Mouse (Mus musculus) MEL (cell line): ENCODE results near the gene Ankrd28. TPM values are rescaled to one million over a fixed set of nuclear protein-coding genes. Genes with fewer than 3 reads are reported as not detected.
A peak's percentile ranks its signal among the peaks of the same experiment; 100 is the strongest.

Experiments
- DNase-seq: peaks from one replicate; pipeline ENCODE4 v3.0.0; 2011; ENCODE audit warnings: low read depth, low spot score
- H3K27ac ChIP-seq: 2 replicates; pipeline ENCODE4 v1.5.1; 2012; ENCODE audit warnings: low read depth, mild to moderate bottlenecking, control low read depth, low read length, moderate library complexity; ENCODE audit not compliant: control insufficient read depth
- H3K27me3 ChIP-seq, 2 experiments: fragments of 150-350 bp in 1 of 2; sonication (generic) in 1 of 2; 2 replicates each; pipeline ENCODE4 v1.6.1; 2012; ENCODE audit warnings: low read length in 2 of 2, mild to moderate bottlenecking in 2 of 2, improper control_type of control experiment in 1 of 2, moderate library complexity in 1 of 2; ENCODE audit not compliant: insufficient read depth in 2 of 2, control insufficient read depth in 1 of 2
- H3K36me3 ChIP-seq, 2 experiments: 2 replicates each; pipeline ENCODE4 v1.6.1; 2012 to 2014; ENCODE audit warnings: low read length in 2 of 2, improper control_type of control experiment in 1 of 2, inconsistent platforms in 1 of 2, mild to moderate bottlenecking in 1 of 2; ENCODE audit not compliant: insufficient read depth in 2 of 2, control insufficient read depth in 1 of 2
- H3K4me1 ChIP-seq, 2 experiments: fragments of 150-350 bp in 1 of 2; sonication (generic) in 1 of 2; 2 replicates each; pipeline ENCODE4 v1.6.1; 2012; ENCODE audit warnings: low read length in 2 of 2, improper control_type of control experiment in 1 of 2, mild to moderate bottlenecking in 1 of 2; ENCODE audit not compliant: insufficient read depth in 2 of 2, control insufficient read depth in 1 of 2
- H3K4me3 ChIP-seq, 2 experiments: fragments of 150-350 bp in 1 of 2; sonication (generic) in 1 of 2; 2 replicates each; pipeline ENCODE4 v1.5.1; 2012; ENCODE audit warnings: low read depth in 2 of 2, low read length in 2 of 2, mild to moderate bottlenecking in 2 of 2, moderate library complexity in 2 of 2, control low read depth in 1 of 2, improper control_type of control experiment in 1 of 2; ENCODE audit not compliant: control insufficient read depth in 1 of 2, insufficient read depth in 1 of 2
- H3K79me2 ChIP-seq: 2 replicates; pipeline ENCODE4 v1.6.1; 2012; ENCODE audit warnings: mild to moderate bottlenecking, low read length, moderate library complexity; ENCODE audit not compliant: control insufficient read depth, poor library complexity, insufficient read depth
- H3K9ac ChIP-seq: 2 replicates; pipeline ENCODE4 v1.6.1; 2012; ENCODE audit warnings: low read depth, mild to moderate bottlenecking, control low read depth, low read length, moderate library complexity; ENCODE audit not compliant: control insufficient read depth, poor library complexity, severe bottlenecking
- H3K9me3 ChIP-seq: fragments of 150-350 bp; sonication (generic); replicated peaks from 2 replicates; pipeline ENCODE4 v1.6.1; 2012; ENCODE audit warnings: mild to moderate bottlenecking, low read length, improper control_type of control experiment, moderate library complexity; ENCODE audit not compliant: insufficient read depth
- BHLHE40 ChIP-seq: IDR thresholded peaks from 2 replicates; pipeline ENCODE4 v1.6.1; 2012; ENCODE audit warnings: low read depth, mild to moderate bottlenecking, inconsistent platforms, low read length, improper control_type of control experiment, borderline replicate concordance
- CHD2 ChIP-seq: IDR thresholded peaks from 2 replicates; pipeline ENCODE4 v1.6.1; 2011; ENCODE audit warnings: low read length, improper control_type of control experiment
- CTCF ChIP-seq, 3 experiments: IDR thresholded peaks in 2 of 3; conservative IDR thresholded peaks in 1 of 3; 2 replicates each; pipeline ENCODE4 v1.5.1; 2011 to 2012; ENCODE audit warnings: low read length in 3 of 3, low read depth in 2 of 3, mild to moderate bottlenecking in 2 of 3, improper control_type of control experiment in 1 of 3, inconsistent platforms in 1 of 3, mixed read lengths in 1 of 3, moderate library complexity in 1 of 3; ENCODE audit not compliant: control insufficient read depth in 1 of 3, insufficient read depth in 1 of 3, poor library complexity in 1 of 3, severe bottlenecking in 1 of 3
- E2F4 ChIP-seq: IDR thresholded peaks from 2 replicates; pipeline ENCODE4 v1.6.1; 2011; ENCODE audit warnings: low read depth, low read length, improper control_type of control experiment, borderline replicate concordance
- ELF1 ChIP-seq: IDR thresholded peaks from 2 replicates; pipeline ENCODE4 v1.6.1; 2014; ENCODE audit warnings: low read depth, mild to moderate bottlenecking, inconsistent platforms, low read length, improper control_type of control experiment, moderate library complexity
- EP300 ChIP-seq, 2 experiments: IDR thresholded peaks; 2 replicates each; pipeline ENCODE4 v1.6.1; 2011; ENCODE audit warnings: improper control_type of control experiment in 2 of 2, low read length in 2 of 2, low read depth in 1 of 2, mild to moderate bottlenecking in 1 of 2
- ETS1 ChIP-seq: IDR thresholded peaks from 2 replicates; pipeline ENCODE4 v1.6.1; 2012; ENCODE audit warnings: low read depth, mild to moderate bottlenecking, inconsistent platforms, low read length, improper control_type of control experiment, moderate library complexity
- HCFC1 ChIP-seq: IDR thresholded peaks from 2 replicates; pipeline ENCODE4 v1.6.1; 2012; ENCODE audit warnings: low read depth, mild to moderate bottlenecking, inconsistent platforms, low read length, improper control_type of control experiment, moderate library complexity
- JUND ChIP-seq: IDR thresholded peaks from 2 replicates; pipeline ENCODE4 v1.6.1; 2011; ENCODE audit warnings: low read depth, mild to moderate bottlenecking, improper control_type of control experiment, low read length
- KAT2A ChIP-seq: conservative IDR thresholded peaks from 2 replicates; pipeline ENCODE4 v1.6.1; 2012; ENCODE audit warnings: low read depth, low read length, improper control_type of control experiment, inconsistent platforms
- MAFK ChIP-seq: IDR thresholded peaks from 2 replicates; pipeline ENCODE4 v1.6.1; 2011; ENCODE audit warnings: low read depth, mild to moderate bottlenecking, low read length, improper control_type of control experiment, borderline replicate concordance
- MAX ChIP-seq: IDR thresholded peaks from 2 replicates; pipeline ENCODE4 v1.6.1; 2011; ENCODE audit warnings: low read length, improper control_type of control experiment
- MAZ ChIP-seq: IDR thresholded peaks from 2 replicates; pipeline ENCODE4 v1.6.1; 2012; ENCODE audit warnings: low read depth, mild to moderate bottlenecking, inconsistent platforms, low read length, improper control_type of control experiment
- MEF2A ChIP-seq: IDR thresholded peaks from 2 replicates; pipeline ENCODE4 v1.6.1; 2014; ENCODE audit warnings: low read depth, mild to moderate bottlenecking, inconsistent platforms, low read length, improper control_type of control experiment; ENCODE audit not compliant: poor library complexity, insufficient replicate concordance, severe bottlenecking; ENCODE audit errors: extremely low read depth
- MXI1 ChIP-seq: IDR thresholded peaks from 2 replicates; pipeline ENCODE4 v1.6.1; 2011; ENCODE audit warnings: mild to moderate bottlenecking, low read depth, low read length, improper control_type of control experiment
- MYB ChIP-seq: IDR thresholded peaks from 2 replicates; pipeline ENCODE4 v1.6.1; 2011; ENCODE audit warnings: mild to moderate bottlenecking, low read depth, low read length, improper control_type of control experiment
- MYC ChIP-seq: IDR thresholded peaks from 2 replicates; pipeline ENCODE4 v1.6.1; 2011; ENCODE audit warnings: low read depth, mild to moderate bottlenecking, low read length, improper control_type of control experiment, moderate library complexity
- POLR2A ChIP-seq, 2 experiments: IDR thresholded peaks; 2 replicates each; pipeline ENCODE4 v1.6.1; 2011 to 2012; ENCODE audit warnings: low read length in 2 of 2, mild to moderate bottlenecking in 2 of 2, control low read depth in 1 of 2, improper control_type of control experiment in 1 of 2, low read depth in 1 of 2, moderate library complexity in 1 of 2; ENCODE audit not compliant: control insufficient read depth in 1 of 2, insufficient read depth in 1 of 2, poor library complexity in 1 of 2
- POLR2AphosphoS2 ChIP-seq: IDR thresholded peaks from 2 replicates; pipeline ENCODE4 v1.6.1; 2011; ENCODE audit warnings: low read length, improper control_type of control experiment
- POLR2AphosphoS5 ChIP-seq: IDR thresholded peaks from 2 replicates; pipeline ENCODE4 v1.6.1; 2012; ENCODE audit warnings: low read depth, borderline replicate concordance, mild to moderate bottlenecking, inconsistent platforms, low read length, moderate library complexity, mixed read lengths
- RCOR1 ChIP-seq: IDR thresholded peaks from 2 replicates; pipeline ENCODE4 v1.6.1; 2012; ENCODE audit warnings: low read depth, mild to moderate bottlenecking, inconsistent platforms, low read length, improper control_type of control experiment
- SIN3A ChIP-seq: IDR thresholded peaks from 2 replicates; pipeline ENCODE4 v1.6.1; 2012; ENCODE audit warnings: low read length, improper control_type of control experiment, inconsistent platforms
- SMC3 ChIP-seq: IDR thresholded peaks from 2 replicates; pipeline ENCODE4 v1.6.1; 2011; ENCODE audit warnings: low read depth, low read length, improper control_type of control experiment
- TBP ChIP-seq: IDR thresholded peaks from 2 replicates; pipeline ENCODE4 v1.8.0; 2011; ENCODE audit warnings: low read depth, low read length, improper control_type of control experiment
- TCF12 ChIP-seq: IDR thresholded peaks from 2 replicates; pipeline ENCODE4 v1.6.1; 2014; ENCODE audit warnings: low read depth, mild to moderate bottlenecking, inconsistent platforms, low read length, improper control_type of control experiment, moderate library complexity
- UBTF ChIP-seq: IDR thresholded peaks from 2 replicates; pipeline ENCODE4 v1.6.1; 2012; ENCODE audit warnings: low read depth, mild to moderate bottlenecking, inconsistent platforms, low read length, improper control_type of control experiment, moderate library complexity, borderline replicate concordance; ENCODE audit not compliant: insufficient read depth
- USF1 ChIP-seq: IDR thresholded peaks from 2 replicates; pipeline ENCODE4 v1.6.1; 2014; ENCODE audit warnings: low read depth, mild to moderate bottlenecking, inconsistent platforms, low read length, improper control_type of control experiment, moderate library complexity
- USF2 ChIP-seq, 2 experiments: IDR thresholded peaks; 2 replicates each; pipeline ENCODE4 v1.6.1; 2011 to 2012; ENCODE audit warnings: improper control_type of control experiment in 2 of 2, low read length in 2 of 2, borderline replicate concordance in 1 of 2, inconsistent platforms in 1 of 2, low read depth in 1 of 2, mild to moderate bottlenecking in 1 of 2; ENCODE audit not compliant: insufficient read depth in 1 of 2
- ZKSCAN1 ChIP-seq: IDR thresholded peaks from 2 replicates; pipeline ENCODE4 v1.6.1; 2012; ENCODE audit warnings: low read depth, mild to moderate bottlenecking, inconsistent platforms, low read length, improper control_type of control experiment, moderate library complexity
- polyA plus RNA-seq, 2 experiments: library from polyadenylated mRNA; stranded (reverse) in 1 of 2; unstranded in 1 of 2; fragments of >175 nt in 1 of 2; fragments of >200 nt in 1 of 2; gene quantifications; 2 replicates each; pipeline versions ENCODE4 v1.2.1 to v1.2.4; 2012; ENCODE audit warnings: low replicate concordance in 2 of 2, low read depth in 1 of 2; ENCODE audit not compliant: insufficient read length in 2 of 2, insufficient read depth in 1 of 2, missing spikeins in 1 of 2
- total RNA-seq: library from RNA; depleted of rRNA; stranded (reverse); fragments of 300-350 nt; gene quantifications from 2 replicates; pipeline ENCODE4 v1.2.3, GENCODE M21; 2012

Ankrd28 gene
- total and polyA plus RNA-seq, 3 experiments: 32.5 to 41.2 (median 38.8) TPM

GRCm38 (mm10) chr14:31686231-31686630, 144.2 kb downstream of the Ankrd28 start:
- no peak for DNase-seq
- H3K9me3 ChIP-seq: no peaks in the 10 kb centered on the region
- H3K27ac ChIP-seq: no peak overlapping the region
- H3K9ac ChIP-seq: no peak overlapping the region
- H3K79me2 ChIP-seq: no peaks in the 10 kb centered on the region
- no peaks in the 10 kb centered on the region for H3K27me3 ChIP-seq
- TF ChIP-seq MEF2A: no peak
- TF ChIP-seq POLR2AphosphoS2: no peak
- no peak for TF ChIP-seq E2F4
- TF ChIP-seq SMC3: no peak
- TF ChIP-seq ELF1: no peak
- TF ChIP-seq JUND: no peak
- TF ChIP-seq MAFK: no peak
- peaks cover 3 to 33% of the 10 kb centered on the region in 2 experiments for H3K4me1 ChIP-seq
- 0 out of 4 replicates have a peak overlapping the region, but pooled peaks of 1 of the 2 experiments have one; percentile 5 for H3K4me3 ChIP-seq
- peaks cover 0 to 15% of the 10 kb centered on the region in 2 experiments; a peak in 2 of 4 replicates for H3K36me3 ChIP-seq

- Histone ChIP-seq H3K4me3 (peak overlapping the region; percentile 50 to 57), H3K9me3 (no peaks in the 10 kb centered on the region), H3K27ac (peak overlapping the region; percentile 54), H3K27me3 (no peaks in the 10 kb centered on the region), H3K9ac (peak overlapping the region; percentile 51), H3K79me2 (no peaks in the 10 kb centered on the region), H3K4me1 (peaks cover 3 to 31% of the 10 kb centered on the region in 2 experiments), H3K36me3 (peaks cover 0 to 13% of the 10 kb centered on the region in 2 experiments; a peak in 2 of 4 replicates)
- peak; percentile 87 for DNase-seq
- TF ChIP-seq USF2 (IDR thresholded peaks at IDR 0.05; ENCODE audit: borderline replicate concordance in 1 of 2, insufficient read depth in 1 of 2, low read depth in 1 of 2, low read length in 2 of 2) (no peak), RCOR1 (peak; percentile 85), MEF2A (peak; percentile 68; the same call in 1 of the 2 replicates), CTCF (IDR thresholded peaks at IDR 0.05 in 2 of 3, conservative IDR thresholded peaks at IDR 0.05 in 1 of 3; ENCODE audit: control insufficient read depth in 1 of 3, insufficient read depth in 1 of 3, low read depth in 2 of 3, low read length in 3 of 3, poor library complexity in 1 of 3, severe bottlenecking in 1 of 3) (no peak), E2F4 (no peak), MAFK (peak; percentile 52; the same call in 1 of the 2 replicates), POLR2AphosphoS5 (no peak), MAZ (no peak), EP300 (IDR thresholded peaks at IDR 0.05; ENCODE audit: low read depth in 1 of 2, low read length in 2 of 2) (peak; percentile 59 to 80; a peak in 3 of 4 replicates), MAX (no peak), TBP (0 out of 2 replicates have a peak, but pooled peaks have one; percentile 22), TCF12 (no peak), MYC (0 out of 2 replicates have a peak, but pooled peaks have one; percentile 19), POLR2A (IDR thresholded peaks at IDR 0.05; ENCODE audit: control insufficient read depth in 1 of 2, insufficient read depth in 1 of 2, low read depth in 1 of 2, low read length in 2 of 2, poor library complexity in 1 of 2) (peak in 1 of 2 experiments; percentile 54; a peak in 2 of 4 replicates), HCFC1 (peak; percentile 41; the same call in 1 of the 2 replicates), CHD2 (no peak), MXI1 (peak; percentile 53; the same call in 1 of the 2 replicates), BHLHE40 (no peak), USF1 (no peak), ZKSCAN1 (no peak), ETS1 (peak; percentile 70), ELF1 (peak; percentile 70; the same call in 1 of the 2 replicates), UBTF (no peak), SIN3A (peak; percentile 72), MYB (no peak), SMC3 (peak; percentile 18; the same call in 1 of the 2 replicates), JUND (no peak), KAT2A (no peak)
Measured at GRCm38 (mm10) chr14:31685680-31686079, 144.8 kb downstream of the Ankrd28 start.
